Mouse (Mus musculus): ENCODE measurements around the gene Col17a1. TPM values are rescaled to one million over a fixed set of nuclear protein-coding genes. Genes with fewer than 3 reads are reported as not detected.

Gene Col17a1
- polyA plus RNA-seq, 1 experiment: not detected

DNA sequence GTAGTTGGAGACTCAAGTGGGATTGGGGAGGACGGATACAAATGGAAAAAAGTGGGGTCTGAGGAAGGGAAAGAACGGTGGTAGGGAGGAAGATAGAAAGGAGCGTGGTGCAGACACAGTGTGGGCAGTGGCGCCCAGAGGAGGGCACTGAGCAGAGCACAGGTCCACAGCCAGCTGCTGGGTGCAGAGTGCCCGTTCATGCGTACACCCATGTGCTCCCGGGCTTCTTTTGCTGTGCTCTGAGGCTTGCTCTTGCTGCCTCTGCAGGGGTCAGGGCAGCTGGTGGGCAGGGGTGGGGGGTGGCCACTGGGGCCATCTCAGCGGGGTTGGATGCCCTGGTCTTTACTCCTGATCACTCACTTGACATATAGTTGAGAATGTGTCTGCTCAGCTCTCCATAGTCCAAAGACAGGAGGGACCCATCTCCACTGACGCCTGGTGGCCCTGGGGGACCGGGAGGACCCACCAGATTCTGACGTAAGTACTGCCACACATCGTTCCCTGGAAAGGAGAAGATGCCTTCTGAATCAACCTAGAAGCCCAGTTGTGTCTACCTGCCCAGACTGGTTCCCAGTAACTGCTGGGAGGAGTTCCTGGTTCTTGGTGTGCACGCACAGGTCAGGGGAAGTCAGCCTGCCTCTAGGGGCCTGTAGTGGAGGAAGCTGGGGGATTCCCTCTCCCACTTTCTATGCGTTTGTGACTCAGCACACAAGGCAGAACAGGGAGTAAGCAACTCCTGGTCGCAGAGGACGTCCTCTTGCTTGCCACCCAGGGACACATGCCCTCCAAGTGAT, 41.3 kb downstream of the Col17a1 start:
- H3K4me1 ChIP-seq: peaks cover 49% of the 10 kb centered on the region
- no peaks in the 10 kb centered on the region for H3K9me3 ChIP-seq
- peaks cover 46% of the 10 kb centered on the region for H3K36me3 ChIP-seq (replicated peaks; ENCODE audit: low read length)
- H3K4me3 ChIP-seq (replicated peaks): peak overlapping the region; percentile 70
- TF ChIP-seq GATA1 (IDR thresholded peaks at IDR 0.05; ENCODE audit: borderline replicate concordance, low read length) (no peak), FLI1 (IDR thresholded peaks at IDR 0.05; ENCODE audit: low read length) (no peak)
- peaks cover 8% of the 10 kb centered on the region for H3K27me3 ChIP-seq (replicated peaks)

DNA sequence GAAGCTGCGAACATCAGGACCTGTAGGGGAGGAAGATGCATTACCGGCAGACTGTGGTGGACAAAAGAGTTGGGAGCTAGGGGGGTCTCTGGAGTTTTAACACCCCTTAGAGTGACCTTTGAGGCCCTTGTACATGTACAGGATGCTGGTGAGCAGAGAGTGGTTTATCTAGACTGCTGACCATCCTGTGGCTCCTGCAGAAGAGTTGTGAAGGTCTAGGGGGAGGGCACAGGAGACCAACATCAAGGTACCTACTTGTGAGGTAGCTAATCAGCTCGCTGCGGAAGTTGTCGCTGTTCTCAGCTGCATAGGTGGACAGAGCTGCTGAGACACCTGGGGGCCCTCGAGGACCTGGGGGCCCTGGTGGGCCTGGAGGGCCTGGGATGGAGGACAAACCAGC, 42.8 kb downstream of the Col17a1 start:
- peaks cover 60% of the 10 kb centered on the region for H3K36me3 ChIP-seq (replicated peaks; ENCODE audit: low read length)
- H3K27me3 ChIP-seq (replicated peaks): peaks cover 6% of the 10 kb centered on the region
- H3K4me3 ChIP-seq (replicated peaks): no peak overlapping the region
- no peaks in the 10 kb centered on the region for H3K9me3 ChIP-seq
- peaks cover 47% of the 10 kb centered on the region for H3K4me1 ChIP-seq
- no peak for TF ChIP-seq FLI1 (IDR thresholded peaks at IDR 0.05; ENCODE audit: low read length)

DNA sequence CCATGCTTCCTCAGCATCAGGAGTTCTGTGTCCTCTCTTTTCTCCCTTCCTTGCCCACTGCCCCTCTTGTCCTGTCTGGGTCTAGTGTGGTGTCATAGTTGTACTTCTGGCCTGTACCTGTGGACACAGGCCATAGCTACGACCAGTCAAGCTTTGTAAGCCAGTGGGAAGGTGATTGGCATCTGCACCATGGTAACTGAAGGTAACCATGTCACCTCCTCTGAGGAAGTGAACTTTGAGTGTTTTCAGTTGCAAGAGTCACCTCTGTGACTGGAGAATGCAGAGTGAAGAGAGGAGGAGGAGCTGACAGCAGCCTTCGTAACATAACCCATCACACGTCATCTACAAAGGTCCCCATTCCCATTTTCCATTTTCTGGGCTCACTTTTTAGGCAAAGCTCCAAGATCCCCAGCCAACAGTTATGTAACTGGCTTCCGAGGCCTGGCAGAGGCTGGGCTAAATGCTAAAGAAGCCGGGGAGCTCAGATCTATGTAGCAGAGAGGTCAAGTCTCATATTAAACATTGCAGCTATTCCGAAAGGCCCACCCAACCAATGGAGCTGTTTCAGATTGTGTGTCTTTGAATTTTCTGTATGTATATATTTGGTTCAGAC, 45.3 kb downstream of the Col17a1 start:
- no peak overlapping the region for H3K4me3 ChIP-seq (replicated peaks)
- peaks cover 36% of the 10 kb centered on the region for H3K4me1 ChIP-seq
- no peaks in the 10 kb centered on the region for H3K27me3 ChIP-seq (replicated peaks)
- TF ChIP-seq GATA1 (IDR thresholded peaks at IDR 0.05; ENCODE audit: borderline replicate concordance, low read length): no peak
- TF ChIP-seq FLI1 (IDR thresholded peaks at IDR 0.05; ENCODE audit: low read length): no peak
- no peaks in the 10 kb centered on the region for H3K9me3 ChIP-seq
- H3K36me3 ChIP-seq (replicated peaks; ENCODE audit: low read length): peaks cover 79% of the 10 kb centered on the region

GRCm38 (mm10) chr19:47645583-47645982, 46.3 kb downstream of the Col17a1 start:
- peaks cover 87% of the 10 kb centered on the region for H3K36me3 ChIP-seq (replicated peaks; ENCODE audit: low read length)

GRCm38 (mm10) chr19:47643910-47644309, 48.0 kb downstream of the Col17a1 start:
- Histone ChIP-seq H3K9me3 (no peaks in the 10 kb centered on the region), H3K4me3 (replicated peaks) (no peak overlapping the region), H3K36me3 (replicated peaks; ENCODE audit: low read length) (peaks cover 97% of the 10 kb centered on the region), H3K27me3 (replicated peaks) (no peaks in the 10 kb centered on the region), H3K4me1 (peaks cover 13% of the 10 kb centered on the region; the same call in 1 of the 2 replicates)
- TF ChIP-seq GATA1 (IDR thresholded peaks at IDR 0.05; ENCODE audit: borderline replicate concordance, low read length): no peak
- no peak for TF ChIP-seq FLI1 (IDR thresholded peaks at IDR 0.05; ENCODE audit: low read length)

More at GRCm38 (mm10) chr19:47645583-47645982, 46.3 kb downstream of the Col17a1 start:
- Histone ChIP-seq H3K27me3 (replicated peaks) (no peaks in the 10 kb centered on the region), H3K9me3 (no peaks in the 10 kb centered on the region), H3K4me3 (replicated peaks) (no peak overlapping the region), H3K4me1 (peaks cover 26% of the 10 kb centered on the region)
- no peak for TF ChIP-seq GATA1 (IDR thresholded peaks at IDR 0.05; ENCODE audit: borderline replicate concordance, low read length)
- TF ChIP-seq FLI1 (IDR thresholded peaks at IDR 0.05; ENCODE audit: low read length): no peak

GRCm38 (mm10) chr19:47635380-47635779, 56.5 kb downstream of the Col17a1 start:
- Histone ChIP-seq H3K4me3 (replicated peaks) (no peak overlapping the region), H3K4me1 (peaks cover 29% of the 10 kb centered on the region), H3K36me3 (replicated peaks; ENCODE audit: low read length) (peaks cover 81% of the 10 kb centered on the region), H3K9me3 (no peaks in the 10 kb centered on the region), H3K27me3 (replicated peaks) (no peaks in the 10 kb centered on the region)
- TF ChIP-seq FLI1 (IDR thresholded peaks at IDR 0.05; ENCODE audit: low read length) (no peak), GATA1 (IDR thresholded peaks at IDR 0.05; ENCODE audit: borderline replicate concordance, low read length) (no peak)

DNA sequence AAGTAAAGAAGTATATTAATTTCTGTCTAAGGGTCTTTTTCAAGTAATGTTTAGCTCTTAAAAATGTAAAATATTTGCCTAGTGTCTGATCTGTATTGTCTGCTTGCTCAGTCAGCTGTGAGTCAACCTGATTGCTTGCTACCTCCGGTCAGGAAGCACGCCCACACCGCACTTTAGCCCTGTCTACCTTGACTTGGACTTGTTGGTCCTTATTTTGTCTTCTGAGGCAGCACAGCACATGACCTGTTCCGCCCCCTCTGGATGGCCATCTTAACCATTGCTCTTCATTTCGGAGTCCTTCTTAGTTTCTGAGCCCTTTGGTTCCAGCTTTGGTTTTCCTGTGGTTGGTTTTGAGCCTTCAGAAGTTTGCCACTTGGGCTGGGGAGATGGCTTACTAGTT, 60.1 kb downstream of the Col17a1 start:
- peaks cover 75% of the 10 kb centered on the region for H3K36me3 ChIP-seq (replicated peaks; ENCODE audit: low read length)
- H3K9me3 ChIP-seq: no peaks in the 10 kb centered on the region
- no peak overlapping the region for H3K4me3 ChIP-seq (replicated peaks)
- no peak for TF ChIP-seq FLI1 (IDR thresholded peaks at IDR 0.05; ENCODE audit: low read length)
- TF ChIP-seq GATA1 (IDR thresholded peaks at IDR 0.05; ENCODE audit: borderline replicate concordance, low read length): no peak
- H3K4me1 ChIP-seq: peaks cover 32% of the 10 kb centered on the region
- no peaks in the 10 kb centered on the region for H3K27me3 ChIP-seq (replicated peaks)

GRCm38 (mm10) chr19:47630381-47630780, 61.5 kb downstream of the Col17a1 start:
- Histone ChIP-seq H3K27me3 (replicated peaks) (no peaks in the 10 kb centered on the region), H3K9me3 (no peaks in the 10 kb centered on the region), H3K4me1 (peaks cover 29% of the 10 kb centered on the region), H3K36me3 (replicated peaks; ENCODE audit: low read length) (peaks cover 75% of the 10 kb centered on the region), H3K4me3 (replicated peaks) (no peak overlapping the region)
- TF ChIP-seq GATA1 (IDR thresholded peaks at IDR 0.05; ENCODE audit: borderline replicate concordance, low read length) (no peak), FLI1 (IDR thresholded peaks at IDR 0.05; ENCODE audit: low read length) (no peak)

GRCm38 (mm10) chr19:47629068-47629467, 62.8 kb downstream of the Col17a1 start:
- Histone ChIP-seq H3K36me3 (replicated peaks; ENCODE audit: low read length) (peaks cover 85% of the 10 kb centered on the region), H3K4me1 (peaks cover 28% of the 10 kb centered on the region), H3K4me3 (replicated peaks) (no peak overlapping the region), H3K27me3 (replicated peaks) (no peaks in the 10 kb centered on the region), H3K9me3 (no peaks in the 10 kb centered on the region)
- no peak for TF ChIP-seq FLI1 (IDR thresholded peaks at IDR 0.05; ENCODE audit: low read length)
- TF ChIP-seq GATA1 (IDR thresholded peaks at IDR 0.05; ENCODE audit: borderline replicate concordance, low read length): no peak

DNA sequence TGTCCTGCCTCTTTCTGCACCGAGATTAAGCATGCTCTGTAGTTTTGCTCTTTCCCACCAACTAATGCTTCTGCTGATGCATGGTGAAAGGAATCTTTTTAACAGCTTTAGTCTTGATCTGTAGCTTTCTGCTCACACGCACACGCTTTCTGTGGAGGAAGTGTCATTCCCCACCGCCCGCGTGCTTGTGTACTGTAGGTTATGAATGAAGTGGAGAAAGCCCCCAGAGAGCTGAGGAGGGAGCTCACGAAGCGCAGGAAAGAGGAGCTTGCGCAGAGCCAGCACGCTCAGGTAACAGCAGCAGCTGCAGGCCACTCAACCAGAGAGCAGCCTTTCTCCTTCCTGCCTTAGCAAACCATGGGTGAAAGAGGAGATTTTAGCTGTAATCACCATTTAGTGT, 64.4 kb downstream of the Col17a1 start:
- no peak overlapping the region for H3K4me3 ChIP-seq (replicated peaks)
- H3K36me3 ChIP-seq (replicated peaks; ENCODE audit: low read length): peaks cover 88% of the 10 kb centered on the region
- TF ChIP-seq FLI1 (IDR thresholded peaks at IDR 0.05; ENCODE audit: low read length): no peak
- TF ChIP-seq GATA1 (IDR thresholded peaks at IDR 0.05; ENCODE audit: borderline replicate concordance, low read length): no peak
- peaks cover 25% of the 10 kb centered on the region for H3K4me1 ChIP-seq
- H3K27me3 ChIP-seq (replicated peaks): no peaks in the 10 kb centered on the region
- no peaks in the 10 kb centered on the region for H3K9me3 ChIP-seq
